Mouse (Mus musculus) hindbrain, embryonic 16.5 days (tissue): ENCODE measurements around the gene Pklr. TPM values are rescaled to one million over a fixed set of nuclear protein-coding genes. Genes with fewer than 3 reads are reported as not detected.

ENCODE experiments used
- ATAC-seq: fragments of 200-750 bp; cut with Nextera tagmentation; 2 replicates; pipeline ENCODE4 v1.8.0; 2017; ENCODE audit warnings: moderate TSS enrichment, moderate library complexity
- H3K27ac ChIP-seq: fragments of 300-500 bp; sonication (generic); 2 replicates; pipeline ENCODE4 v1.5.1; 2014; ENCODE audit warnings: low read depth, mild to moderate bottlenecking, control low read depth, low read length, moderate library complexity
- H3K27me3 ChIP-seq: fragments of 300-500 bp; sonication (generic); replicated peaks from 2 replicates; pipeline ENCODE4 v1.6.1; 2014; ENCODE audit warnings: low read length; ENCODE audit not compliant: control insufficient read depth, insufficient read depth
- H3K36me3 ChIP-seq: fragments of 300-500 bp; sonication (generic); 2 replicates; pipeline ENCODE4 v1.6.1; 2014; ENCODE audit warnings: mild to moderate bottlenecking, low read length, moderate library complexity, mixed read lengths; ENCODE audit not compliant: control insufficient read depth, insufficient read depth
- H3K4me1 ChIP-seq: fragments of 300-500 bp; sonication (generic); 2 replicates; pipeline ENCODE4 v1.6.1; 2014; ENCODE audit warnings: low read depth, low read length; ENCODE audit not compliant: control insufficient read depth, insufficient read depth
- H3K4me2 ChIP-seq: fragments of 300-500 bp; sonication (generic); 2 replicates; pipeline ENCODE4 v1.6.1; 2014; ENCODE audit warnings: mild to moderate bottlenecking, low read length, control low read depth, moderate library complexity
- H3K4me3 ChIP-seq: fragments of 300-500 bp; sonication (generic); 2 replicates; pipeline ENCODE4 v1.5.1; 2014; ENCODE audit warnings: mild to moderate bottlenecking, low read length, control low read depth, moderate library complexity
- H3K9ac ChIP-seq: fragments of 300-500 bp; sonication (generic); 2 replicates; pipeline ENCODE4 v1.6.1; 2014; ENCODE audit warnings: low read depth, mild to moderate bottlenecking, control low read depth, low read length, moderate library complexity
- H3K9me3 ChIP-seq: fragments of 300-500 bp; sonication (generic); 2 replicates; pipeline ENCODE4 v1.6.1; 2014; ENCODE audit warnings: mild to moderate bottlenecking, low read length, moderate library complexity; ENCODE audit not compliant: control insufficient read depth
- WGBS: fragments of 180-500 bp; shearing (Covaris S2); extraction: QIAGEN DNeasy Blood & Tissue Kit; methylation state at CpG from one replicate; pipeline ENCODE4 v1.1.7; 2014; 5-methylcytosine and 5-hydroxymethylcytosine counted together
- polyA plus RNA-seq: library from polyadenylated mRNA; unstranded; fragments of >200 nt; fragmentation: Nextera tagmentation; extraction: Ambion mirVana; gene quantifications from 2 replicates; pipeline ENCODE4 v1.2.1, GENCODE M21; 2015

Gene Pklr
- polyA plus RNA-seq = 0.10 and 0.11 TPM in 2 replicates

DNA sequence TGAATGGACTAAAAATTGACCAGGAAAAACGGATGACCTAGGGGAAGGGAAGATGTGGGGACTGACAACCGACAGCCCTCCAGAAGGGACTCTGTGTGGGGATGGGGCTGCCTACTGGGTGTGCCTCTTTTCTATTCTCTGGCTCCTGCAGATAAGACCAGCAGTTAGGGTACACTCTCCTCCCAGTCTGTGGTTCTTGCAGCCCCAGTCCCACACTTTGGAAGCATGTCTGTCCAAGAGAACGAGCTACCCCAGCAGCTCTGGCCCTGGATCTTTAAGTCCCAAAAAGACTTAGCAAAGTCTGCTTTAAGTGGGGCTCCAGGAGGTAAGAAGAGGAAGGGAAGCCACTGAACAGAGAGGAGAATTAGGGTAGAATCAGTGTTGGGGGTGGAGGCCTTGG, at the start of gene Pklr:
Pklr (plus strand) TSS at position 185 of the 400 bp plus-strand sequence.
- 63% methylated on average over 3 of the region's 3 CpGs for WGBS
- peaks cover 5% of the 10 kb centered on the region; the same call in 1 of the 2 replicates for H3K4me1 ChIP-seq
- H3K36me3 ChIP-seq = no peaks in the 10 kb centered on the region
- no peaks in the 10 kb centered on the region for H3K9me3 ChIP-seq
- no peak for ATAC-seq
- H3K4me3 ChIP-seq = no peak within 1 kb of the TSS
- no peak within 1 kb of the TSS for H3K4me2 ChIP-seq
- H3K27ac ChIP-seq = no peak within 1 kb of the TSS
- H3K9ac ChIP-seq = no peak within 1 kb of the TSS
- H3K27me3 ChIP-seq = no peaks in the 10 kb centered on the region

- Histone ChIP-seq H3K4me1 (peaks cover 18% of the 10 kb centered on the region), H3K27ac (no peak overlapping the region), H3K4me3 (no peak overlapping the region), H3K9me3 (no peaks in the 10 kb centered on the region), H3K36me3 (peaks cover 29% of the 10 kb centered on the region), H3K4me2 (no peak overlapping the region), H3K27me3 (no peaks in the 10 kb centered on the region), H3K9ac (no peak overlapping the region)
- no peak for ATAC-seq
- 33% methylated on average over 21 of the region's 21 CpGs for WGBS
These were observed 48.4 kb upstream of the Pklr start for GRCm38 (mm10) chr3:89087338-89088110.

- 66% methylated on average over 14 of the region's 14 CpGs for WGBS
- H3K9ac ChIP-seq = no peak overlapping the region
- H3K4me3 ChIP-seq = no peak overlapping the region
- ATAC-seq = no peak
- peak overlapping the region; percentile 95 for H3K4me2 ChIP-seq
- no peaks in the 10 kb centered on the region for H3K27me3 ChIP-seq
- H3K4me1 ChIP-seq = peaks cover 18% of the 10 kb centered on the region
- peaks cover 27% of the 10 kb centered on the region for H3K36me3 ChIP-seq
- no peaks in the 10 kb centered on the region for H3K9me3 ChIP-seq
- no peak overlapping the region for H3K27ac ChIP-seq
These were observed 47.0 kb upstream of the Pklr start for GRCm38 (mm10) chr3:89088974-89089373.

- ATAC-seq = peak; percentile 75
- Histone ChIP-seq H3K4me2 (peak overlapping the region; percentile 95), H3K36me3 (peaks cover 22% of the 10 kb centered on the region), H3K4me3 (peak overlapping the region; percentile 70), H3K9me3 (no peaks in the 10 kb centered on the region), H3K4me1 (peaks cover 18% of the 10 kb centered on the region), H3K27ac (peak overlapping the region; percentile 69), H3K9ac (peak overlapping the region; percentile 78), H3K27me3 (no peaks in the 10 kb centered on the region)
- under 1% methylated on average over 24 of the region's 40 CpGs for WGBS
These were observed 45.9 kb upstream of the Pklr start for GRCm38 (mm10) chr3:89089882-89090591.

DNA sequence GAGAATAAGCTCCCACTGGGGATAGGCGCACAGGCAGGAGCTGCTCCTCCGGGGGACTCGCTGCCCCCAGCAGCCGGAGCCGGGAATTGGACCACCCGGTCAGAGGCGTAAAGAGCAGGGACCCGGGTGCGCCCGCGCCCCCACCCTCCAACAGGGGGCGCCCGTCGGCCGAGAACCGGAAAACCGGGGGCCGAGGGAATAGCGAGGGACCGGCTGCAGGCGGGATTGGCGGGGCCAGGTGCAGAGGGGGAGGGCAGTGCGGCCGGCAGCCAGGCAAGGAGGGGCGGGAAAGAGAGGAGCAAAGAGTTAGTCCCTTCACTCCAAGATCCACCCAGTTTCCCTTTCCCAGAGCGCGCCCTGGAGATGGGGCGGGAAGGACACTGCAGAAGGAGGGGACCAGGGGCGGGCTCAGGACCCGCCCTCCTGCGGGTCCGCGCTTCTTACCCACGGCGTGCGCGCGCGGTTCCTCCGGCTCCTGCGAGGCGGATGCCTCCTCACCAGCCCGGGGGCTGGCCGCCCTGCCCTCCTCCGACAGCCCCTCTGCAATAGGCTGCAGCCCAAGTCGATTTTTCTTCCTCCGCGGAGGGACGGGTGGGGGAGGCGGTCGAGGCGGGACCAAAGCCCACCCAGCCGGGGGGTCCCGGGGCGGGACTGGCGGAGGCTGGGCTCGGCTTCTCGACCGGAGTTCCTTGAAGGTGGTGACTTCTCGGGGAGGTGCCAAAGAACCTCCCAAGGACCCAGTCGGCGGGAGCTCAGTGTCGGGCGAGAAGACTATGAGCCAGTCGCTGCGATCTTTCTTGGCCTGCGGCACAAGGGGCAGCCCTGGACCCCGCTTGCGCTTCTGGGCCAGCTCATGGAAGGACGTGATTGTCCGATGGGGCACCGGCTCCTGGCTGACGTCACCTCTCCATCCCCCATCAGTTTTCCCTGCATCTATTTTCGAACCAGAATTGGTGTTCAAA, 45.0 kb upstream of the Pklr start:
- H3K9me3 ChIP-seq = no peaks in the 10 kb centered on the region
- H3K36me3 ChIP-seq = peaks cover 26% of the 10 kb centered on the region
- H3K27me3 ChIP-seq = no peaks in the 10 kb centered on the region
- peaks cover 18% of the 10 kb centered on the region for H3K4me1 ChIP-seq
- under 1% methylated on average over 65 of the region's 74 CpGs for WGBS
- peak overlapping the region; percentile 78 for H3K9ac ChIP-seq
- H3K27ac ChIP-seq = peak overlapping the region; percentile 69
- H3K4me3 ChIP-seq = peak overlapping the region; percentile 70
- peak overlapping the region; percentile 95 for H3K4me2 ChIP-seq
- ATAC-seq = peak; percentile 48

- H3K36me3 ChIP-seq = peaks cover 29% of the 10 kb centered on the region
- WGBS = 7% methylated on average over 20 of the region's 20 CpGs
- peak overlapping the region; percentile 95 for H3K4me2 ChIP-seq
- H3K4me1 ChIP-seq = peaks cover 18% of the 10 kb centered on the region
- ATAC-seq = no peak
- peak overlapping the region; percentile 78 for H3K9ac ChIP-seq
- no peaks in the 10 kb centered on the region for H3K27me3 ChIP-seq
- no peaks in the 10 kb centered on the region for H3K9me3 ChIP-seq
- peak overlapping the region; percentile 9; the same call in 1 of the 2 replicates for H3K27ac ChIP-seq
- H3K4me3 ChIP-seq = peak overlapping the region; percentile 70
These were observed 44.0 kb upstream of the Pklr start for GRCm38 (mm10) chr3:89091811-89092508.

DNA sequence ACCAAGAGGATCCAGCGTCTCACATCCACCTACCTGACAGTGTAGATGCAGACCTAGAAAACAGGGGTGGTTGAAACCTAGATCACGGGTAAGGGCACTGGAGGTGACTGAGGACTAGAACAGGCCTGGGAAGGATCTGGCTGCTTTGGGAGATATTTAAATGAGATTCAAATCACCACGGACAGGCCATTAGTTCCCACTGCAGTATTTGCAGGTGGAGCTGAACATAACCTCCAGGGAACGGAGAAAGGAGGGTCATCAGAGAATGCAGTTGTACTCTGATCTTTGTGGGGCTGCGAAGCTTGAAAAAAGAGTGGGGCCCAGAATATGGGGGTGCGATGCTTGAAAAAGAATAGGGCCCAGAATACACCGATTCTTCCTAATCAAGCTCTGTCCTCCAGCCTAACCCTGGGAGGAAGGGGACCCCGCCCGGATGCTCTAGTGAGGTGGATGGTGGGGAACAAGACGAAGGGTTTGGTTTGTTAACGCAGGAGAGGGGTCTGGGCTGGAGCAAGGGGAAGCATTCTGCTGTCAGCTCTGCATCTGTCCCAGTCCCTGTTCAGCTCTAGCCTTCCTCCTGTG, 43.3 kb upstream of the Pklr start:
- Histone ChIP-seq H3K9ac (peak overlapping the region; percentile 78), H3K4me3 (peak overlapping the region; percentile 70), H3K36me3 (peaks cover 26% of the 10 kb centered on the region), H3K4me2 (peak overlapping the region; percentile 95), H3K4me1 (peaks cover 18% of the 10 kb centered on the region), H3K9me3 (no peaks in the 10 kb centered on the region), H3K27ac (peak overlapping the region; percentile 84), H3K27me3 (no peaks in the 10 kb centered on the region)
- ATAC-seq = peak; percentile 44
- WGBS = 16% methylated on average over 11 of the region's 11 CpGs

DNA sequence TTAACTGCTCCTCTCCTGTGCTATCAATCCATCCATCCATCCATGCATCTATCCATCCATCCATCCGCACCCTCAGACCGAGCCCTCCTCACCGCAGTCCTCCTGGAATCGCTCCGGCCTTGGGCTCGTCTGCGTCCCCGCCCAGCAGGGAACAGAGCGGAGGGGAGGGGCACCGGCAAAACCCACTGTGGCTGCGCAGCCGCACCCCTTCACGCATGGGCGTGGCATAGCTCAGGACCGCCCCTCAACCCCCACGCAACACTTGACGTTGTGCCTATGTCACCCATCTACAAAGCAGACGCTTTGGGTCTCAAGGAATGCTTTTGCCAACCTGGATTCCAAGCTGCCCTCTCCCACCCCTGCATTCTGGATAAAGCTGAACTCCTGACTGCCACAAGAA, 42.8 kb upstream of the Pklr start, which contains the start of gene Rusc1:
Rusc1 (minus strand) TSS at position 137 of the 400 bp plus-strand sequence.
- Histone ChIP-seq H3K9ac (peak within 1 kb of the TSS; percentile 78), H3K4me2 (peak within 1 kb of the TSS; percentile 95), H3K27ac (peak within 1 kb of the TSS; percentile 84), H3K36me3 (peaks cover 24% of the 10 kb centered on the region), H3K4me1 (peaks cover 18% of the 10 kb centered on the region), H3K27me3 (no peaks in the 10 kb centered on the region), H3K4me3 (peak within 1 kb of the TSS; percentile 70), H3K9me3 (no peaks in the 10 kb centered on the region)
- ATAC-seq = peak; percentile 84
- 0% methylated on average over 18 of the region's 18 CpGs for WGBS
